Mouse (Mus musculus) small intestine, adult 2 months (tissue): ENCODE measurements around the gene Dpf3. TPM values are rescaled to one million over a fixed set of nuclear protein-coding genes. Genes with fewer than 3 reads are reported as not detected.
A peak's percentile ranks its signal among the peaks of the same experiment; 100 is the strongest.

Experiments
- H3K27ac ChIP-seq: fragments of 200-500 bp; 2 replicates; pipeline ENCODE4 v1.5.1; 2012; ENCODE audit warnings: low read depth, low read length, control low read depth, inconsistent platforms; ENCODE audit not compliant: insufficient read depth
- H3K27me3 ChIP-seq: fragments of 200-500 bp; 2 replicates; pipeline ENCODE4 v1.6.1; 2012; ENCODE audit warnings: mild to moderate bottlenecking, moderate library complexity, low read length, inconsistent platforms; ENCODE audit not compliant: control insufficient read depth, insufficient read depth
- H3K36me3 ChIP-seq: fragments of 200-500 bp; 2 replicates; pipeline ENCODE4 v1.6.1; 2012; ENCODE audit warnings: mild to moderate bottlenecking, low read length, control low read depth, inconsistent platforms; ENCODE audit not compliant: control insufficient read depth, insufficient read depth
- H3K4me1 ChIP-seq: fragments of 200-500 bp; 2 replicates; pipeline ENCODE4 v1.6.1; 2012; ENCODE audit warnings: low read length, inconsistent platforms, mixed read lengths; ENCODE audit not compliant: control insufficient read depth, insufficient read depth, insufficient read length
- H3K4me3 ChIP-seq: fragments of 200-500 bp; 2 replicates; pipeline ENCODE4 v1.5.1; 2012; ENCODE audit warnings: low read depth, mild to moderate bottlenecking, control low read depth, inconsistent platforms, low read length, moderate library complexity
- CTCF ChIP-seq: fragments of 200-500 bp; IDR thresholded peaks from 2 replicates; pipeline ENCODE4 v1.5.1; 2012; ENCODE audit warnings: low read depth, mild to moderate bottlenecking, control low read depth, inconsistent platforms, low read length, moderate library complexity, mixed read lengths; ENCODE audit not compliant: insufficient replicate concordance, insufficient read length; ENCODE audit errors: extremely low read depth
- POLR2A ChIP-seq: fragments of 200-500 bp; IDR thresholded peaks from 2 replicates; pipeline ENCODE4 v1.6.1; 2012; ENCODE audit warnings: low read depth, mild to moderate bottlenecking, control low read depth, inconsistent platforms, low read length, moderate library complexity
- WGBS: fragments of 180-500 bp; shearing (Covaris S2); methylation state at CpG from one replicate; pipeline ENCODE4 v1.1.7; 2018; 5-methylcytosine and 5-hydroxymethylcytosine counted together
- polyA plus RNA-seq: library from polyadenylated mRNA; depleted of rRNA; stranded (reverse); fragments of >200 nt; gene quantifications from 2 replicates; pipeline ENCODE4 v1.2.3, GENCODE M21; 2012

Dpf3 gene
- polyA plus RNA-seq, 1 experiment = 10.0 TPM

DNA sequence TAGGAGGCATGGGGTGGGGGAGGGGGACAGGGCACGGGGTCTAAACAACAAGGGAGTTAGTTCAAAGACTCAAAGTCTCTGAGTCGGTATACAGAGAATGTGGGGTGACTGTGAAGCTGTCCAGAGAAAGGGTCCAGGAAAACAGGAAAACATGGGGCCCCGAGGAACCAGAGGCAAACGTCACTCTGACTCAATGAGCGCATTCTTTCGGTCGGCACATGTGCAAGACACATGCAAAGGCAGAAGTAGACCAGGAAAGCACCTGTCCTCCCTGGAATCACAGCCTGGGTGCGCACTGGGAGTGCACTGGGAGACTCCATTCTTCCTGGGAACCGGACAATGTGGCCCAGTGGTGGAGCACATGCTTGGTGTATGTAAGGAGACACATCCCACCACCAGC, 59.5 kb downstream of the Dpf3 start:
- Histone ChIP-seq H3K27me3 (no peaks in the 10 kb centered on the region), H3K27ac (no peak overlapping the region), H3K4me1 (peaks cover 16% of the 10 kb centered on the region), H3K36me3 (no peaks in the 10 kb centered on the region), H3K4me3 (no peak overlapping the region)
- WGBS = 52% methylated on average over 9 of the region's 9 CpGs
- no peak for TF ChIP-seq POLR2A
- no peak for TF ChIP-seq CTCF

- no peak overlapping the region for H3K27ac ChIP-seq
- peaks cover 16% of the 10 kb centered on the region for H3K4me1 ChIP-seq
- no peaks in the 10 kb centered on the region for H3K27me3 ChIP-seq
- no peaks in the 10 kb centered on the region for H3K36me3 ChIP-seq
- no peak overlapping the region for H3K4me3 ChIP-seq
- WGBS = 28% methylated on average over 4 of the region's 4 CpGs
- TF ChIP-seq CTCF = no peak
- no peak for TF ChIP-seq POLR2A
These were observed 59.9 kb downstream of the Dpf3 start for GRCm38 (mm10) chr12:83427601-83428000.

- Histone ChIP-seq H3K4me3 (no peak overlapping the region), H3K27me3 (no peaks in the 10 kb centered on the region), H3K4me1 (peaks cover 16% of the 10 kb centered on the region), H3K27ac (no peak overlapping the region), H3K36me3 (no peaks in the 10 kb centered on the region)
- WGBS = 82% methylated on average over 5 of the region's 5 CpGs
- no peak for TF ChIP-seq POLR2A
- no peak for TF ChIP-seq CTCF
These were observed 61.2 kb downstream of the Dpf3 start for GRCm38 (mm10) chr12:83426326-83426725.

GRCm38 (mm10) chr12:83425736-83426135, 61.8 kb downstream of the Dpf3 start:
- Histone ChIP-seq H3K4me3 (no peak overlapping the region), H3K27ac (no peak overlapping the region), H3K4me1 (peaks cover 16% of the 10 kb centered on the region), H3K36me3 (no peaks in the 10 kb centered on the region), H3K27me3 (no peaks in the 10 kb centered on the region)
- no peak for TF ChIP-seq CTCF
- TF ChIP-seq POLR2A = no peak
- 86% methylated on average over 7 of the region's 7 CpGs for WGBS

DNA sequence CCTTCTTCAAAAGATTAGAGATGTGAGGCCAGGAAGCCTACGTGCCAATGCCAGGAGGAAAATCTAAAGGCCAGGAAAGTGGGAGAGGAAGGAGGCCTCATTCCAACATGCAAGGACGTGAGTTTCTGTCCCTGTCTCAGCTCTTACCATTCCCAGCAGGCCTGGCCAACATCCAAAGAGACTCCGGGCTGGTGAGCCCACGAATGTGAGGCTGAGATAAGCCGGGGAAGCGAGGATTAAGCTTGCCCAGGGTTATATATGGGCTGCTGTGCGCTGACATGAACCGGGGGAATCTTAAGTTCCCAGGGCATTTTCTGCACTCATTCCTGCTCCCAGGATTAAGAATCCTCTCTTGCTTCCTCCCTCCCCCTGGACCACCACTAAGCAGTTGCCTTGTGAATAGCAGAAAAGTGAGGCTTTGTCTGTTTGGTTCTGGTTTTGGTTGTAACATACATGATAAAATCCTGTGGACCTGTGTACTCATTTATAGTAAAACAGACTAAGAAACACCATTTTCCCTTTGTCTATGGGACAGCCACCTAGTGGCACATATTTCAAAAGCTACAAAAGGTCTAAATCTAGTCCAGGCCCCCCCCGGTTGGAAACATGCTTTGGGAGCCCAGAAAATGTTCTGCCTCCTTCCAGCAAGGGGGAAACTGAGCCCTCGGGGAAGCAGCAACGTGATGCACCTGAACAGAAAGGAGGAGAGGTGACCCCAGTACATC, 62.6 kb downstream of the Dpf3 start:
- peak overlapping the region; percentile 28; the same call in 1 of the 2 replicates for H3K4me3 ChIP-seq
- H3K27me3 ChIP-seq = no peaks in the 10 kb centered on the region
- no peak for TF ChIP-seq POLR2A
- no peak for TF ChIP-seq CTCF
- peaks cover 14% of the 10 kb centered on the region for H3K4me1 ChIP-seq
- peak overlapping the region; percentile 63 for H3K27ac ChIP-seq
- H3K36me3 ChIP-seq = no peaks in the 10 kb centered on the region
- 30% methylated on average over 11 of the region's 11 CpGs for WGBS

DNA sequence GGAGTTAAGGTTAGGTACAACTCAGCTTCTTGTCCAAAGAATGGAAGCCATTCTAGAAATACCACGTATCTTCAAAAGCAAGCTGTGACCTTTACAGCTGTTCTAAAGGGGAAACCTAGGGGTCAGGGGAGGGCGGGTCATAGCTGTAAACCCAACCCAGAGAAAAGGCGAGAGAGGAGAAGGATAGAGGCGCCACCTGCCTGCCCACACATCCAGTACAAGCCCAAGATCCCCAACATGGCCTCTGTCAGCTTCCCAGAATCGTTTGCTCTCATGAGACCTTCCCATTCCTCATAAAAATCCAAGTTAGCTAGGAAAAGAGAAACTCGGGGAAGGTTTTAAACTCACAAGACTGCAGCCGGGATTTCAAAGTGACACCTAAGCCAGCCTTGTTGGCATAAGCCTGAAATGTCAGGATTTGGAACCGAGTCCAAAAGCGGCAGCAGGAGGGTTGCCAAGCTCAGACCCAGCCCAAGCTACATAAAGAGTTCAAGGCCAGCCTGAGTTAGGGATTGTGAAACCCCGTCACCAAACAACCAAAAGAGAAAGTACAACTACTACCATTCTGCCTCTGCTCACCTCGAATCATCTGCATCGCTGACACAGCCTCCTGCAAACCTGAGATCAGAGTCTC, 63.3 kb downstream of the Dpf3 start:
- WGBS = 39% methylated on average over 12 of the region's 12 CpGs
- peaks cover 9% of the 10 kb centered on the region for H3K4me1 ChIP-seq
- H3K27me3 ChIP-seq = no peaks in the 10 kb centered on the region
- TF ChIP-seq POLR2A (no peak), CTCF (0 out of 2 replicates have a peak, but pooled peaks have one; percentile 9)
- peak overlapping the region; percentile 63 for H3K27ac ChIP-seq
- peak overlapping the region; percentile 28; the same call in 1 of the 2 replicates for H3K4me3 ChIP-seq
- no peaks in the 10 kb centered on the region for H3K36me3 ChIP-seq

GRCm38 (mm10) chr12:83420346-83420745, 67.2 kb downstream of the Dpf3 start:
- H3K27me3 ChIP-seq = no peaks in the 10 kb centered on the region
- TF ChIP-seq CTCF (no peak), POLR2A (no peak)
- no peaks in the 10 kb centered on the region for H3K36me3 ChIP-seq
- no peak overlapping the region for H3K27ac ChIP-seq
- peaks cover 5% of the 10 kb centered on the region; the same call in 1 of the 2 replicates for H3K4me1 ChIP-seq
- 90% methylated on average over 5 of the region's 5 CpGs for WGBS
- no peak overlapping the region for H3K4me3 ChIP-seq

GRCm38 (mm10) chr12:83415207-83415606, 72.3 kb downstream of the Dpf3 start:
- TF ChIP-seq POLR2A = no peak
- no peak for TF ChIP-seq CTCF
- Histone ChIP-seq H3K36me3 (no peaks in the 10 kb centered on the region), H3K4me3 (no peak overlapping the region), H3K27ac (no peak overlapping the region), H3K4me1 (0 out of 2 replicates have a peak, but pooled peaks cover 2% of the 10 kb centered on the region), H3K27me3 (no peaks in the 10 kb centered on the region)
- WGBS = 60% methylated on average over 4 of the region's 4 CpGs
